10 mouse cellular contexts compared by ENCODE assay signal in the genomic region with DNA sequence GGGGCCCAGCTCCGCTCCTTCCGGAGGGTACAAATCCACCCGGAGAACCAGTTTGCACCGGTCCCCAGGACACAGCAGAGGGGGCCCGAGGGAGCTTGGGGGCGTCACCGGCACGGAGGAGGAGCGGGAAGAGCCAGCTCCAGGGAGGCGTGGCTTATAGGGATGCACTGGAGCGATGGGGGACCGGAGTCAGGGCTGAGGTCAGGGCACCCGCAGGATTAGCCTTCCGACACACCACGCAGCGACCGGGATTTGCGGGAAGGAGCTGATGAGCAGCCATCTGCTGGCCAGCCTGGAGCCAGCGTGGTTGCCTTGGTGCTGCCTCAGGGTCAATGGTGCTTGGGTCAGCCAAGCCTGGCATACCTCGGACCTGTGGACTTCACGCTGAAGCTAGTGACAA. TPM values are rescaled to one million over a fixed set of nuclear protein-coding genes. Genes with fewer than 3 reads are reported as not detected.
DNase-seq lines count a peak whose midpoint lies in the region; ATAC-seq and TF ChIP-seq lines count a peak whose summit lies in the region.
"Had no signal": no experiment of that assay in that cellular context is flagged by ENCODE, and none has a peak within 500 bp of the region (broad histone marks: within the 10 kb centered on the region; RNA-seq: fewer than 3 reads in every experiment).

No protein-coding gene starts in this region.

- H3K9ac ChIP-seq in forebrain, embryonic 11.5 days (ENCODE audit: low read length) = peak overlapping the region; percentile 56
- peak overlapping the region; percentile 60 for H3K9ac ChIP-seq in midbrain, embryonic 13.5 days (replicated peaks)

- DNase-seq in kidney, adult 2 months = peak; percentile 37
- no peak for DNase-seq in kidney, adult 9 months
- DNase-seq in forebrain, embryonic 11.5 days (ENCODE audit: low spot score) = peak; percentile 83
- peak; percentile 30 for DNase-seq in kidney, postnatal 14 days
- no peak for DNase-seq in layer of hippocampus, postnatal 25 days (ENCODE audit: extremely low spot score in 1 of 2, low spot score in 1 of 2)
- no peak for DNase-seq in thymus, postnatal 36 days

- TF ChIP-seq CTCF in kidney, adult 2 months (conservative IDR thresholded peaks at IDR 0.05; ENCODE audit: insufficient read depth, insufficient read length, low read depth, low read length) = 0 out of 2 replicates have a peak, but pooled peaks have one; percentile 15

- peak overlapping the region; percentile 87 for H3K4me2 ChIP-seq in forebrain, embryonic 11.5 days (ENCODE audit: low read depth, low read length, severe bottlenecking)
- peak overlapping the region; percentile 71 for H3K4me2 ChIP-seq in midbrain, embryonic 13.5 days (replicated peaks)

- H3K9me3 ChIP-seq in forebrain, embryonic 11.5 days (ENCODE audit: control insufficient read depth, low read length) = no peaks in the 10 kb centered on the region
- no peaks in the 10 kb centered on the region for H3K9me3 ChIP-seq in midbrain, embryonic 13.5 days

- no peak overlapping the region for H3K27ac ChIP-seq in kidney, adult 2 months (ENCODE audit: insufficient read depth, low read depth, low read length)
- H3K27ac ChIP-seq in forebrain, embryonic 11.5 days (ENCODE audit: low read depth, low read length) = no peak overlapping the region
- H3K27ac ChIP-seq in midbrain, embryonic 13.5 days = no peak overlapping the region
- H3K27ac ChIP-seq: macrophage had no signal

- peak overlapping the region; percentile 24; the same call in 1 of the 2 replicates for H3K4me3 ChIP-seq in kidney, adult 2 months (ENCODE audit: insufficient read depth, low read depth, low read length)
- H3K4me3 ChIP-seq in forebrain, embryonic 11.5 days (ENCODE audit: low read depth, low read length) = peak overlapping the region; percentile 34
- peak overlapping the region; percentile 38 for H3K4me3 ChIP-seq in midbrain, embryonic 13.5 days (replicated peaks)

- no peaks in the 10 kb centered on the region for H3K27me3 ChIP-seq in kidney, adult 2 months (replicated peaks; ENCODE audit: control insufficient read depth, insufficient read depth, low read length)
- no peaks in the 10 kb centered on the region for H3K27me3 ChIP-seq in forebrain, embryonic 11.5 days (ENCODE audit: control insufficient read depth, insufficient read depth, low read length)
- H3K27me3 ChIP-seq in midbrain, embryonic 13.5 days = peaks cover 13% of the 10 kb centered on the region; the same call in 1 of the 2 replicates
- H3K27me3 ChIP-seq: Patski had no signal

- no peaks in the 10 kb centered on the region for H3K36me3 ChIP-seq in kidney, adult 2 months (ENCODE audit: control insufficient read depth, insufficient read depth, low read length)
- H3K36me3 ChIP-seq in forebrain, embryonic 11.5 days (ENCODE audit: control insufficient read depth, insufficient read depth, low read length) = no peaks in the 10 kb centered on the region
- H3K36me3 ChIP-seq in midbrain, embryonic 13.5 days = no peaks in the 10 kb centered on the region

- 3% methylated on average over 21 of the region's 21 CpGs for WGBS in kidney, adult 2 months
- WGBS in forebrain, embryonic 11.5 days = 1% methylated on average over 21 of the region's 21 CpGs
- 0% methylated on average over 21 of the region's 21 CpGs for WGBS in midbrain, embryonic 13.5 days

- ATAC-seq in cerebellum, adult (ENCODE audit: insufficient number of reproducible peaks, low FRiP score, low TSS enrichment) = peak; percentile 59; the same call in 1 of the 2 replicates
- ATAC-seq in forebrain, embryonic 11.5 days (replicated peaks; ENCODE audit: low FRiP score) = peak; percentile 88
- peak; percentile 86 for ATAC-seq in midbrain, embryonic 13.5 days
- ATAC-seq: Patski had no signal

- TF ChIP-seq POLR2A in kidney, adult 2 months (IDR thresholded peaks at IDR 0.05; ENCODE audit: low read depth, low read length) = no peak

- H3K4me1 ChIP-seq in kidney, adult 2 months (ENCODE audit: control insufficient read depth, insufficient read depth, low read length) = no peaks in the 10 kb centered on the region; the same call in 1 of the 2 replicates
- H3K4me1 ChIP-seq in forebrain, embryonic 11.5 days (replicated peaks; ENCODE audit: control insufficient read depth, insufficient read depth, low read length) = peaks cover 9% of the 10 kb centered on the region; the same call in 1 of the 2 replicates
- H3K4me1 ChIP-seq in midbrain, embryonic 13.5 days (replicated peaks) = peaks cover 10% of the 10 kb centered on the region

RNA-seq across cellular contexts. Expression of gene H3f3a, which starts 19.6 kb away (rescaled TPM):
- 324 and 348 TPM in 2 replicates for polyA plus RNA-seq in kidney, adult 2 months (2012; rRNA removed)
- polyA plus RNA-seq in forebrain, embryonic 11.5 days (2014; fragmentation: Nextera tagmentation; extraction: Ambion mirVana) = 3,157 and 3,206 TPM in 2 replicates
- polyA plus RNA-seq in midbrain, embryonic 13.5 days (2015; fragmentation: Nextera tagmentation; extraction: Ambion mirVana) = 4,178 and 4,302 TPM in 2 replicates
- total RNA-seq in layer of hippocampus, postnatal 25 days (2021) = 100 to 1,000 TPM; 388 to 399 TPM

RNA-seq across cellular contexts. Expression of gene Sde2, which starts 56.8 kb away (rescaled TPM):
- polyA plus RNA-seq in kidney, adult 2 months (2012; rRNA removed) = 6.2 and 8.4 TPM in 2 replicates
- 33.8 and 35.4 TPM in 2 replicates for polyA plus RNA-seq in forebrain, embryonic 11.5 days (2014; fragmentation: Nextera tagmentation; extraction: Ambion mirVana)
- polyA plus RNA-seq in midbrain, embryonic 13.5 days (2015; fragmentation: Nextera tagmentation; extraction: Ambion mirVana) = 28.8 and 33.6 TPM in 2 replicates
- 10 to 100 TPM; 20.6 to 23.4 TPM for total RNA-seq in layer of hippocampus, postnatal 25 days (2021)

Comparison
In these comparisons a context has a peak if more than half of its experiments do, and no peak if none do; other contexts are left out.
1. DNase-seq: peak in kidney, adult 2 months (single experiment), forebrain, embryonic 11.5 days (single experiment) and kidney, postnatal 14 days (single experiment); none in kidney, adult 9 months (single experiment), layer of hippocampus, postnatal 25 days (0 of 2) and thymus, postnatal 36 days (0 of 2).
2. Peak in every context shown above with its lines, with median percentiles within 50 percentile points of each other: H3K4me3 ChIP-seq and ATAC-seq.